Mouse (Mus musculus) ES-E14 (cell line): ENCODE results near the gene Nfasc. TPM values are rescaled to one million over a fixed set of nuclear protein-coding genes. Genes with fewer than 3 reads are reported as not detected.

Experiments used
- DNase-seq: peaks from one replicate; pipeline ENCODE4 v3.0.0-alpha.2; 2013; ENCODE audit warnings: low read depth, low spot score
- H3K27ac ChIP-seq: 2 replicates; pipeline ENCODE4 v1.5.1; 2012; ENCODE audit warnings: low read depth, mild to moderate bottlenecking, low read length, moderate library complexity, mixed read lengths; ENCODE audit not compliant: poor library complexity, insufficient read depth, severe bottlenecking
- H3K36me3 ChIP-seq: 2 replicates; pipeline ENCODE4 v1.6.1; 2012; ENCODE audit warnings: mild to moderate bottlenecking, low read length, moderate library complexity, mixed read lengths; ENCODE audit not compliant: control insufficient read depth, poor library complexity, insufficient read depth, severe bottlenecking
- H3K4me1 ChIP-seq, 2 experiments: fragments of 150-350 bp in 1 of 2; sonication (generic) in 1 of 2; 2 replicates each; pipeline ENCODE4 v1.6.1; 2012; ENCODE audit warnings: low read length in 2 of 2, mild to moderate bottlenecking in 1 of 2, mixed read lengths in 1 of 2; ENCODE audit not compliant: control insufficient read depth in 2 of 2, insufficient read depth in 2 of 2, poor library complexity in 1 of 2
- H3K4me3 ChIP-seq, 2 experiments: fragments of 150-350 bp in 1 of 2; sonication (generic) in 1 of 2; 2 replicates each; pipeline ENCODE4 v1.5.1; 2012; ENCODE audit warnings: low read length in 2 of 2, low read depth in 1 of 2, mild to moderate bottlenecking in 1 of 2, mixed read lengths in 1 of 2; ENCODE audit not compliant: insufficient read depth in 1 of 2, poor library complexity in 1 of 2, severe bottlenecking in 1 of 2
- H3K9ac ChIP-seq: 2 replicates; pipeline ENCODE4 v1.6.1; 2012; ENCODE audit warnings: low read depth, mild to moderate bottlenecking, low read length, mixed read lengths; ENCODE audit not compliant: poor library complexity, insufficient read depth, severe bottlenecking
- H3K9me3 ChIP-seq: fragments of 150-350 bp; sonication (generic); 2 replicates; pipeline ENCODE4 v1.6.1; 2012; ENCODE audit warnings: low read depth, mild to moderate bottlenecking, low read length; ENCODE audit not compliant: control insufficient read depth, insufficient read depth
- CHD2 ChIP-seq: IDR thresholded peaks from 2 replicates; pipeline ENCODE4 v1.6.1; 2014; ENCODE audit warnings: mild to moderate bottlenecking, low read depth, low read length, inconsistent platforms
- HCFC1 ChIP-seq: IDR thresholded peaks from 2 replicates; pipeline ENCODE4 v1.6.1; 2012; ENCODE audit warnings: low read length, inconsistent platforms, borderline replicate concordance; ENCODE audit not compliant: insufficient read depth
- MAFK ChIP-seq: IDR thresholded peaks from 2 replicates; pipeline ENCODE4 v1.6.1; 2014; ENCODE audit warnings: mild to moderate bottlenecking, low read depth, low read length, inconsistent platforms; ENCODE audit not compliant: insufficient read depth
- ZC3H11A ChIP-seq: IDR thresholded peaks from 2 replicates; pipeline ENCODE4 v1.6.1; 2012; ENCODE audit warnings: low read depth, mild to moderate bottlenecking, inconsistent platforms, low read length, borderline replicate concordance
- ZNF384 ChIP-seq: IDR thresholded peaks from 2 replicates; pipeline ENCODE4 v1.6.1; 2012; ENCODE audit warnings: low read depth, low read length, inconsistent platforms
- in situ Hi-C, 2 experiments: fragments of 600-800 bp; cut with MboI; formaldehyde crosslinking; loops; one replicate each; pipeline ENCODE4 v1.15.1; 2025; ENCODE audit warnings: low sequenced_read_pairs in 2 of 2, inconsistent platforms in 1 of 2; ENCODE audit not compliant: unreplicated experiment in 2 of 2
- total RNA-seq: library from RNA; depleted of rRNA; stranded (reverse); fragments of 300-350 nt; gene quantifications from 2 replicates; pipeline ENCODE4 v1.2.3, GENCODE M21; 2012

The Nfasc gene
- total RNA-seq, 1 experiment, result 8.9 TPM

DNA sequence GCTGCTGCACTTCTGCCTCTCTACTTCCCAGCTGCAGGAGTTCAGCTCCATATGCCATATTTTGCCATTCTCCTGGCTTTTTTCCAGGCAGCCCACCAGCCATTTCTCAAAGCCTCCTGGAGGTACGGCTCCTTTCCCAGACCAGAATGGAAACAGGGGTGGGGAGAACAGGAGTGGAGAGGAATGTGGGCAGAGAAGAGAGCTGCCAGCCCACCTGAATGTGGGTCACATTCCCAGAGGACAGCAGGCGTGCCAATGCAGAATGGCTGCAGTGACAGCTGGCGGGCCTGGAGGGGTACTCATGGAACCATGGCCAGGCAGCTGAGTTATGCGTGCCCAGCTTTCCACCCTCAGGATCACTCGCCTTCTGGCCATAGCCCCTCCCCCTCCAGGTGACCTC is 32.2 kb downstream of the Nfasc start:
- no peaks in the 10 kb centered on the region for H3K9me3 ChIP-seq
- H3K4me1 ChIP-seq, result peaks cover 0 to 17% of the 10 kb centered on the region in 2 experiments; a peak in 1 of 4 replicates
- TF ChIP-seq CHD2 (no peak), ZC3H11A (no peak), MAFK (no peak), HCFC1 (no peak), ZNF384 (no peak)
- H3K4me3 ChIP-seq, result no peak overlapping the region
- H3K36me3 ChIP-seq, result no peaks in the 10 kb centered on the region; the same call in 1 of the 2 replicates
- no peak overlapping the region for H3K27ac ChIP-seq
- no peak for DNase-seq
- in situ Hi-C loops, result no loop called here
- no peak overlapping the region for H3K9ac ChIP-seq

DNA sequence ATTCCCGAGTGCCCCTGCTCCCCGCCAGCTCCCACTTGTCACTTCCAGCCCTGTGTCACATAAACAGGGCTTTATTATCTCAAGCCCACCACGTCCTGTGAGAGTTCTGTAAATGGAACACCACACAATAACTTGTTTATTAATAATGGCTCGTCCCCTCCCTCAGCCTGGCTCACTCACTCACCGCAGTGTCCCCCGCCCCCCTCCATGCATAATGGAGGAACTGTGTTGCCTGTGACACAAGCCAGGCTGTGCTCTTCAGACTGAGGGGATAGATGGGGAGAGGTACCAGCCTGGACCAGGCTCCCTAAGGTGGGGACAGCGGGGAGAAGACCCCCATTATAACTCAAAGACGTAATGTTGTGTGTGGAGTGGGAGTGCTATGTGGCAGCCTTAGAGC is 34.3 kb downstream of the Nfasc start:
- DNase-seq, result no peak
- TF ChIP-seq CHD2 (no peak), ZNF384 (no peak), MAFK (no peak), ZC3H11A (no peak), HCFC1 (no peak)
- no peak overlapping the region for H3K27ac ChIP-seq
- in situ Hi-C loops, result no loop called here
- no peaks in the 10 kb centered on the region; the same call in 1 of the 2 replicates for H3K36me3 ChIP-seq
- peaks cover 0 to 29% of the 10 kb centered on the region in 2 experiments; a peak in 2 of 4 replicates for H3K4me1 ChIP-seq
- H3K4me3 ChIP-seq, result no peak overlapping the region
- H3K9ac ChIP-seq, result no peak overlapping the region
- no peaks in the 10 kb centered on the region for H3K9me3 ChIP-seq

- H3K9ac ChIP-seq, result no peak overlapping the region
- no peaks in the 10 kb centered on the region; the same call in 1 of the 2 replicates for H3K36me3 ChIP-seq
- TF ChIP-seq HCFC1, result no peak
- TF ChIP-seq ZC3H11A, result no peak
- no peak for TF ChIP-seq ZNF384
- no peak for TF ChIP-seq CHD2
- TF ChIP-seq MAFK, result no peak
- no peak overlapping the region for H3K27ac ChIP-seq
- peak; percentile 29 for DNase-seq
- in situ Hi-C loops, result no loop called here
- H3K4me1 ChIP-seq, result peaks cover 0 to 29% of the 10 kb centered on the region in 2 experiments; a peak in 2 of 4 replicates
- no peaks in the 10 kb centered on the region for H3K9me3 ChIP-seq
- no peak overlapping the region for H3K4me3 ChIP-seq
Observed at GRCm38 (mm10) chr1:132703467-132703866, 38.1 kb downstream of the Nfasc start.

- in situ Hi-C loops, result no loop called here
- Histone ChIP-seq H3K36me3 (no peaks in the 10 kb centered on the region), H3K9me3 (no peaks in the 10 kb centered on the region), H3K27ac (no peak overlapping the region), H3K9ac (no peak overlapping the region), H3K4me1 (no peaks in the 10 kb centered on the region), H3K4me3 (no peak overlapping the region)
- DNase-seq, result no peak
- TF ChIP-seq MAFK (no peak), ZNF384 (no peak), HCFC1 (no peak), CHD2 (no peak), ZC3H11A (no peak)
Observed at GRCm38 (mm10) chr1:132696926-132697325, 44.7 kb downstream of the Nfasc start.

GRCm38 (mm10) chr1:132696232-132696631 is 45.4 kb downstream of the Nfasc start:
- in situ Hi-C loops, result no loop called here
- Histone ChIP-seq H3K9me3 (no peaks in the 10 kb centered on the region), H3K4me1 (no peaks in the 10 kb centered on the region), H3K9ac (no peak overlapping the region), H3K4me3 (no peak overlapping the region), H3K36me3 (no peaks in the 10 kb centered on the region), H3K27ac (no peak overlapping the region)
- TF ChIP-seq ZNF384 (no peak), HCFC1 (no peak)
- DNase-seq, result no peak
